Mouse (Mus musculus) limb, embryonic 15.5 days (tissue): Measurements from ENCODE around the gene Xirp1. TPM values are rescaled to one million over a fixed set of nuclear protein-coding genes. Genes with fewer than 3 reads are reported as not detected.
A peak's percentile ranks its signal among the peaks of the same experiment; 100 is the strongest.

Source experiments
- ATAC-seq: fragments of 200-750 bp; cut with Nextera tagmentation; 2 replicates; pipeline ENCODE4 v1.8.0; 2017; ENCODE audit warnings: low read depth, moderate TSS enrichment; ENCODE audit not compliant: insufficient number of reproducible peaks, low FRiP score, low TSS enrichment
- H3K27ac ChIP-seq: fragments of 300-500 bp; sonication (generic); 2 replicates; pipeline ENCODE4 v1.5.1; 2015; ENCODE audit warnings: moderate library complexity, mild to moderate bottlenecking, inconsistent platforms
- H3K27me3 ChIP-seq: fragments of 300-500 bp; sonication (generic); 2 replicates; pipeline ENCODE4 v1.6.1; 2015; ENCODE audit warnings: inconsistent platforms
- H3K36me3 ChIP-seq: fragments of 300-500 bp; sonication (generic); 2 replicates; pipeline ENCODE4 v1.6.1; 2015; ENCODE audit warnings: inconsistent platforms
- H3K4me1 ChIP-seq: fragments of 300-500 bp; sonication (generic); 2 replicates; pipeline ENCODE4 v1.6.1; 2015; ENCODE audit warnings: inconsistent platforms
- H3K4me2 ChIP-seq: fragments of 300-500 bp; sonication (generic); 2 replicates; pipeline ENCODE4 v1.6.1; 2015; ENCODE audit warnings: mild to moderate bottlenecking, inconsistent platforms
- H3K4me3 ChIP-seq: fragments of 300-500 bp; sonication (generic); 2 replicates; pipeline ENCODE4 v1.5.1; 2015; ENCODE audit warnings: mild to moderate bottlenecking, inconsistent platforms
- H3K9ac ChIP-seq: fragments of 300-500 bp; sonication (generic); 2 replicates; pipeline ENCODE4 v1.6.1; 2015; ENCODE audit warnings: inconsistent platforms
- H3K9me3 ChIP-seq: fragments of 300-500 bp; sonication (generic); 2 replicates; pipeline ENCODE4 v1.6.1; 2016; ENCODE audit warnings: inconsistent platforms
- WGBS: fragments of 180-500 bp; shearing (Covaris S2); methylation state at CpG from one replicate; pipeline ENCODE4 v1.1.7; 2015; 5-methylcytosine and 5-hydroxymethylcytosine counted together
- polyA plus RNA-seq: library from polyadenylated mRNA; unstranded; fragments of >200 nt; fragmentation: Nextera tagmentation; extraction: Ambion mirVana; gene quantifications from 2 replicates; pipeline ENCODE4 v1.2.1, GENCODE M21; 2015

Gene Xirp1
- polyA plus RNA-seq, 1 experiment from 2014 or later = 1.2 TPM

DNA sequence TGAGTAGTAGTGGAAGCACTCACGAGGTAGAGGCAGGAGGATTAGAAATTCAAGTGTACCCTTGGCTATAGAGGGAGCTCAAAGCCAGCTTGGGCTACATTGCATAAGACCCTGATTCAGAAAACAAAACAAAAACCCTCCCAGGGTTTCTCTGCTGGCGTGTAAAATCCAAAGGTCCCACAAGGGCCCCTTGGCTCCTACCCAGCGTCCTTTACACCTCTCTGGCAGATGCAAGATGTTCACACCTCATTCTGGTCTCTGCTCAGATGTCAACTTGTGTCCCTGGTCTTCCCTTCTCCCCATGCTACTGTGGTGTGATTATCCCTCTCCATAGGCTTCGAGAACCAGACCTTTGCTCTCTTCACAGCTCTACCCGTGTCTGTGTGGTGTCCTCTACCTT lies 22.6 kb downstream of the Xirp1 start:
- H3K9ac ChIP-seq = no peak overlapping the region
- no peak overlapping the region for H3K27ac ChIP-seq
- ATAC-seq = no peak
- peaks cover 24% of the 10 kb centered on the region for H3K4me1 ChIP-seq
- H3K36me3 ChIP-seq = no peaks in the 10 kb centered on the region
- no peak overlapping the region for H3K4me2 ChIP-seq
- H3K27me3 ChIP-seq = no peaks in the 10 kb centered on the region
- WGBS = 74% methylated on average over 5 of the region's 5 CpGs
- no peak overlapping the region for H3K4me3 ChIP-seq
- H3K9me3 ChIP-seq = no peaks in the 10 kb centered on the region

- no peaks in the 10 kb centered on the region for H3K36me3 ChIP-seq
- no peak overlapping the region for H3K4me3 ChIP-seq
- no peaks in the 10 kb centered on the region for H3K27me3 ChIP-seq
- no peaks in the 10 kb centered on the region for H3K9me3 ChIP-seq
- no peak overlapping the region for H3K27ac ChIP-seq
- peaks cover 22% of the 10 kb centered on the region for H3K4me1 ChIP-seq
- 77% methylated on average over 6 of the region's 6 CpGs for WGBS
- no peak for ATAC-seq
- H3K4me2 ChIP-seq = no peak overlapping the region
- no peak overlapping the region for H3K9ac ChIP-seq
These were observed 23.8 kb downstream of the Xirp1 start for GRCm38 (mm10) chr9:119999636-120000035.

DNA sequence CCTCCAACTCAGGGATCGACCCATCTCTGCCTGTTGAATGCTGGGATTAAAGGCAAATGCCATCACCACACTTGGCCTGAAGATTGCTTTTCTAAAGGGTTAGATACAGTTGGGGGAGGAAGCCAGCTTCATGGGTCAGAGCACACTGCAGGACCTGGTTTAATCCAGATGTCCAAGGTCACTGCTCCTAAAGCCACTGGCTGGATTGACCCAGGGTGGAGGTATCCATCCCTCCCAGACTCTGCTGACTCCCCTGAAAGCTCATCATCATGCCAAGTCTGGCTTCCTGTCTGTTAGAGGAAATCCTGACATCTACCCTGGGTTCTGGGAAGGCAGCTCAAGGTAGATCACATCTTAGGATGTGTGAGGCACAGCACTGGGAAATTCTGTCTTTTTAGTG lies 24.6 kb downstream of the Xirp1 start:
- no peak for ATAC-seq
- Histone ChIP-seq H3K27ac (no peak overlapping the region), H3K4me1 (peaks cover 22% of the 10 kb centered on the region), H3K9ac (no peak overlapping the region), H3K4me3 (no peak overlapping the region), H3K4me2 (no peak overlapping the region), H3K36me3 (no peaks in the 10 kb centered on the region), H3K27me3 (no peaks in the 10 kb centered on the region), H3K9me3 (no peaks in the 10 kb centered on the region)
- 79% methylated on average over 1 of the region's 1 CpGs for WGBS

DNA sequence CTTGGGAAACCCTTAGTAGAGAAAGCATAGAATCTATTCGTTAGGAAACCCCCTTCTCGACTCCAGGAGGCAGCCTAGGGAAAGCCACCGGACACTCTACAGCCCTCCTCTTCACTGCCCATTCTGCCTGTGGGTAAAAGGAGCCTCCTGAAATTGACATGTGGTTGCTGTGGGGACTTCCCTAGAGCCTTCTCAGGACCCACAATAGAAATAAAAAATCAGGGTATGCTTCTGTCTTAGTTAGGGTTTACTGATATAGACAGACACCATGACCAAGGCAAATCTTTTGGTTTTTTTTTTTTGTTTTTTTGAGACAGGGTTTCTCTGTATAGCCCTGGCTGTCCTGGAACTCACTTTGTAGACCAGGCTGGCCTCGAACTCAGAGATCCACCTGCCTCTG lies 27.3 kb downstream of the Xirp1 start:
- Histone ChIP-seq H3K4me1 (peaks cover 10% of the 10 kb centered on the region), H3K27me3 (0 out of 2 replicates have a peak, but pooled peaks cover 5% of the 10 kb centered on the region), H3K4me2 (no peak overlapping the region), H3K4me3 (no peak overlapping the region), H3K27ac (no peak overlapping the region), H3K9me3 (no peaks in the 10 kb centered on the region), H3K36me3 (no peaks in the 10 kb centered on the region), H3K9ac (no peak overlapping the region)
- ATAC-seq = no peak
- WGBS = 81% methylated on average over 4 of the region's 4 CpGs

DNA sequence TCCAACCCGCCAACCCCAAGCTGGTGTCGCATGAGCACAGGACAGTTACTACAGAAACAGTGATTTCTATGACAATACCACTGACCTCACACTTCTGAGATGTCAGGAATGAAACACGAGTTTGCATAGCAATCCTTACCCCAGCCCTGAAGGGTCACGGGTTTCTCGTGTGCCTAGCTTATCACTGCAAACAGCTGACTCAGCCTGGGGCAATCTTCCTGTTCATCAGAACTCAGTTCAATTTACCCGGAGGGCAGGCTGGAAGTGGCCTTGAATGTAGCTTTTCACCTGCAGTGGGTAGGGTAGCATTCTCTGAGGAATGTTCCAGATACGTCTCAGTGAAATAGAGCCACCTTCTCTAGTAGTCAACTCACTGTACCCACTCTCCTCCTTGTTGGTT lies 29.2 kb downstream of the Xirp1 start:
- no peak overlapping the region for H3K4me2 ChIP-seq
- H3K9ac ChIP-seq = no peak overlapping the region
- 0 out of 2 replicates have a peak, but pooled peaks cover 5% of the 10 kb centered on the region for H3K27me3 ChIP-seq
- H3K4me3 ChIP-seq = no peak overlapping the region
- no peaks in the 10 kb centered on the region for H3K4me1 ChIP-seq
- H3K36me3 ChIP-seq = no peaks in the 10 kb centered on the region
- WGBS = 66% methylated on average over 7 of the region's 7 CpGs
- no peak for ATAC-seq
- no peak overlapping the region for H3K27ac ChIP-seq
- H3K9me3 ChIP-seq = no peaks in the 10 kb centered on the region

DNA sequence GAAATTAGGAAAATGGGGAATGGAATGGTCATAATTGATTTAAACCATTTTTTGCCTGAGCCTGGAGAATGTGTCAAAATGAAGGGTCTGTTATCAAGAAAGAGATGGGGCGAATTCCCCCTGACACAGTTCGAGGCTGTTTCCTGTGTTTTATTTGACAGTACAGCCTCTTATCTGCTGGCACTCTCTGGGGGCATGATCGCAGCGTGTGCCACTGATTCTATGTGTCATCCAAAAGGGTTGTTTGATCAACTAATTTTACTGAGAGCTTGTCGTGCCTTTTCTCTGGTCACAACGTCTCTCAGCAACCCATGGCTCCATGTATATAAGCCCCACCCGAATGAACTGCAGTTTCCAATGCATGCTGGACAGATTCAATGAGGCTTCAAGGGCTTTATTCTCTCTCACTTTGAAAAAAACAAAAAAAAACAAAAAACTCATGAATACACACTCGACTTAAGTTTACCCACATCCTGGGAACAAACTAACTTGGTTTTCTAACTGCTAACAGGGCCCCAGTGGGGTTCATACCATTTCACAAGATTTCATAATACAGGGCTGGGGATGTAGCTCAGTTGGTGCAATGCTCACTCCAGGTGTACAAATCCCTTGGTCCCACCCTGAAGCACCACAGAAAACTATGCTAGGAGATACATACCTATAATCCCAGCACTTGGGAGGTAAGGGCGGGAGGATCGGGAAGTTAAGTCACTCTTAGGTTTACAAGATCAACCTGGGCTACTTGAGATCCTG lies 30.1 kb downstream of the Xirp1 start:
- H3K27me3 ChIP-seq = 0 out of 2 replicates have a peak, but pooled peaks cover 5% of the 10 kb centered on the region
- H3K4me1 ChIP-seq = no peaks in the 10 kb centered on the region
- ATAC-seq = no peak
- WGBS = 74% methylated on average over 10 of the region's 10 CpGs
- no peak overlapping the region for H3K4me3 ChIP-seq
- no peak overlapping the region for H3K9ac ChIP-seq
- no peaks in the 10 kb centered on the region for H3K36me3 ChIP-seq
- H3K27ac ChIP-seq = no peak overlapping the region
- no peak overlapping the region for H3K4me2 ChIP-seq
- no peaks in the 10 kb centered on the region for H3K9me3 ChIP-seq

GRCm38 (mm10) chr9:119991310-119991709 lies 32.1 kb downstream of the Xirp1 start:
- 30% methylated on average over 5 of the region's 5 CpGs for WGBS
- Histone ChIP-seq H3K27me3 (0 out of 2 replicates have a peak, but pooled peaks cover 5% of the 10 kb centered on the region), H3K9ac (no peak overlapping the region), H3K27ac (no peak overlapping the region), H3K4me1 (0 out of 2 replicates have a peak, but pooled peaks cover under 1% of the 10 kb centered on the region), H3K9me3 (no peaks in the 10 kb centered on the region), H3K4me3 (no peak overlapping the region), H3K36me3 (no peaks in the 10 kb centered on the region), H3K4me2 (no peak overlapping the region)
- no peak for ATAC-seq

DNA sequence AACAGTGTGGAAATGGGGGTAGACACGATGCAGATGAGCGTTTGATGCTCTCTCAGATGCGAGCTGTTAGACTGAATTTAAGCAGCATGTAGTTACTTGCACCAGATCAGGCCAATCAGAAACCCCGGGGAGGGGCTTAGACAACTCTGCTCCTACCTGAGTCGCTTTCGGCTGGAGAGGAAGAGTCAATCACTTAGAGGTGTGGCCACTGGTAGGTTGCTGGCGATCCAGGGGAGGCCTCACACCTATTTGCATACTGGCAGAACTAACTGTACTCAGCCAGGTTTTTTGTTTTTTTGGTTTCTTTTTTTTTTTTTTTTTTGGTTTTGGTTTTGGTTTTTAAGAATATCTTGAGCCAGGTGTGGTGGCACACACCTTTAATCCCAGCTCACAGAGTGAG lies 35.1 kb downstream of the Xirp1 start:
- Histone ChIP-seq H3K9me3 (no peaks in the 10 kb centered on the region), H3K4me1 (peaks cover 19% of the 10 kb centered on the region), H3K27ac (no peak overlapping the region), H3K36me3 (no peaks in the 10 kb centered on the region), H3K4me3 (no peak overlapping the region), H3K9ac (no peak overlapping the region), H3K4me2 (no peak overlapping the region), H3K27me3 (0 out of 2 replicates have a peak, but pooled peaks cover 5% of the 10 kb centered on the region)
- 32% methylated on average over 7 of the region's 7 CpGs for WGBS
- no peak for ATAC-seq

- peak overlapping the region; percentile 89 for H3K27ac ChIP-seq
- WGBS = 44% methylated on average over 10 of the region's 10 CpGs
- H3K36me3 ChIP-seq = no peaks in the 10 kb centered on the region
- H3K9me3 ChIP-seq = no peaks in the 10 kb centered on the region
- no peak overlapping the region for H3K9ac ChIP-seq
- ATAC-seq = no peak
- no peaks in the 10 kb centered on the region for H3K27me3 ChIP-seq
- peaks cover 41% of the 10 kb centered on the region for H3K4me1 ChIP-seq
- no peak overlapping the region for H3K4me2 ChIP-seq
- H3K4me3 ChIP-seq = no peak overlapping the region
These were observed 37.4 kb downstream of the Xirp1 start for GRCm38 (mm10) chr9:119985881-119986574.

DNA sequence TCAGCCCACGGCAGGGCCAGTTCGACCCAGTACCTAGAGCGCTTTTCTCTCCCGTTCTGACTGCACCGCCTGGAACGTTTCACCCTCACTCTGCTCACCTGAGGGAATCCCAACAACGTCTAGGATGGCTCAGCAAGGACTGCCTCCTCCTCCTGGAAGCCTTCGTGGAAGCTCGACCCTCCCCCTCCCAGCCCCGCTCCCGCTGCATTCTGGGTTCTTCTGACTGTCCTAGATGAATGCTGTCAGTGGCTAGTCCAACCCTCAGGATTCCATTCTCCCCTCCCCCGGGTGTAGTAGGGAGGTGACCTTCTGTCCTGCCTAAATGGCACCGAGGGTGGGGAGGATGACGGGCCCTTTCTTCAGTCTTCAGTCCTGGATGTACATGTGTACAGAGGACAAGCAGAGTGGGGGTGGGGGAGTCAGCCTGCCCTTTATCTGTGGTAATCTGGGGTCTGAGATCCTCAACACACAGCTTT lies 38.8 kb downstream of the Xirp1 start, which contains the start of gene Csrnp1:
TSS of gene Csrnp1 (minus strand) at position 123 of the 476 bp plus-strand sequence.
- Histone ChIP-seq H3K27me3 (no peaks in the 10 kb centered on the region), H3K27ac (peak within 1 kb of the TSS; percentile 89), H3K9ac (peak within 1 kb of the TSS; percentile 65), H3K9me3 (no peaks in the 10 kb centered on the region), H3K36me3 (no peaks in the 10 kb centered on the region), H3K4me2 (peak within 1 kb of the TSS; percentile 98), H3K4me3 (peak within 1 kb of the TSS; percentile 75), H3K4me1 (peaks cover 48% of the 10 kb centered on the region)
- WGBS = 18% methylated on average over 14 of the region's 14 CpGs
- ATAC-seq = no peak

DNA sequence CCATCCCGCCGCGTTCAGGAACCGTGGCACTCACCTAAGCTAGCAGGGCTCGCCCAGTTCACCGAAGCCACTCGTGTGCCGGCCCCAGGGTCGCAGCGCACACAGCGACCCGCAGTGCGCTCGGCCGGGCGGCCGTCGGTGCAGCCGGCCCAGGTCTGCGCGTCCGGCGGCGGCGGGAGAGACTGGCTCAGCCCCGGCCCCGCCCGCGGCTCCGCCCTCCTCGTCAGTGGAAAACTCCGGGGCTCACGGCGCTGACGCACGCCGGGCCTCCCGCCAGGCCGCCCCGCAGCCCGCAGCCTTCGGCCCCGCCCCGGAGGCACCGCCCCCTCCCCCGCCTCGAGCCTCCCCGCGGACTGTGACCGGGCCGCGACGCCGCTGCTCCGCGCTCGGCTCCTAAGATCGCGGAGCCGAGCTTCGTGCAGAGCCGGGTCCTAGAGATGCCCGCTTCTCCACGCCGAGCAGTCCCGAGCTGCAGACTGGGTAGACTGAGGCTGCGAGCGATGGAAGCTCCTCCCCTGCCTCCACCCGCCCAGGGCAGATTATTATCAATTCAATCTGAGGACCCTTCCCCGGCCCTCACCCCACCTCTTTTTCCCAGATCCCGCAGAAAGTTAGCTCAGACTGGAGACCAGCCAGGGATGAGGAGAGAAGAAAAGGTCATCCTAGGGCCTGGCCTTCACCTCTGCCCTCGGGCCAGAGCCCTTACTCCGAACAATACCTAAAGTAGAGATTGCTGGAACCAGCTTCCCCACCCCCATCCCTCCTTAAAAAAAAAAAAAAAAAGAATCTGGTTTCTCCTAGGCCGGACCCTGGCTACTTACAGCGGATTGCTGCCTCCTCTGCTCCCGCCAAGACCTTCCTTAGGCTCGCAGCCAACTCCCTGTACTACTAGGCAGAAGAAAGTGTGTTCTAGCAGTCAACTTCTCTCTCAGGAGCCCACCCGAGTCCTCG lies 39.5 kb downstream of the Xirp1 start:
- no peaks in the 10 kb centered on the region for H3K27me3 ChIP-seq
- ATAC-seq = peak; percentile 78
- peak overlapping the region; percentile 75 for H3K4me3 ChIP-seq
- H3K4me2 ChIP-seq = peak overlapping the region; percentile 98
- H3K4me1 ChIP-seq = peaks cover 54% of the 10 kb centered on the region
- WGBS = under 1% methylated on average over 79 of the region's 79 CpGs
- H3K27ac ChIP-seq = peak overlapping the region; percentile 89
- H3K36me3 ChIP-seq = no peaks in the 10 kb centered on the region
- no peaks in the 10 kb centered on the region for H3K9me3 ChIP-seq
- H3K9ac ChIP-seq = peak overlapping the region; percentile 65
